Mouse (Mus musculus) brown adipose tissue, adult 24 weeks (tissue): ENCODE data around the gene Mtor. TPM values are rescaled to one million over a fixed set of nuclear protein-coding genes. Genes with fewer than 3 reads are reported as not detected.

Source experiments
- H3K27ac ChIP-seq: fragments of 200-500 bp; replicated peaks from 2 replicates; pipeline ENCODE4 v1.5.1; 2012; ENCODE audit warnings: low read depth, mild to moderate bottlenecking, low read length
- H3K4me1 ChIP-seq: fragments of 200-500 bp; 2 replicates; pipeline ENCODE4 v1.6.1; 2012; ENCODE audit warnings: low read length, mixed read lengths; ENCODE audit not compliant: control insufficient read depth, insufficient read depth, insufficient read length
- H3K4me3 ChIP-seq: fragments of 200-500 bp; 2 replicates; pipeline ENCODE4 v1.5.1; 2012; ENCODE audit warnings: low read depth, mild to moderate bottlenecking, low read length, moderate library complexity; ENCODE audit not compliant: insufficient read depth
- polyA plus RNA-seq: library from polyadenylated mRNA; stranded (reverse); fragments of >200 nt; gene quantifications from 2 replicates; pipeline ENCODE4 v1.2.4, GENCODE M21; 2012; ENCODE audit not compliant: missing spikeins, insufficient read depth, insufficient read length

The Mtor gene
- polyA plus RNA-seq, 1 experiment: 55.2 TPM

GRCm38 (mm10) chr4:148600316-148600715 lies 151.9 kb downstream of the Mtor start:
- H3K4me1 ChIP-seq: no peaks in the 10 kb centered on the region
- H3K27ac ChIP-seq: no peak overlapping the region
- H3K4me3 ChIP-seq: no peak overlapping the region

- H3K4me3 ChIP-seq: no peak overlapping the region
- peak overlapping the region; percentile 61; the same call in 1 of the 2 replicates for H3K27ac ChIP-seq
- no peaks in the 10 kb centered on the region for H3K4me1 ChIP-seq
These were observed 153.5 kb downstream of the Mtor start for GRCm38 (mm10) chr4:148601871-148602270.

- Histone ChIP-seq H3K4me1 (no peaks in the 10 kb centered on the region), H3K27ac (peak within 1 kb of the TSS; percentile 61), H3K4me3 (no peak within 1 kb of the TSS)
These were observed 154.1 kb downstream of the Mtor start, which contains the start of gene Masp2 for GRCm38 (mm10) chr4:148602357-148603120. TSS of gene Masp2 (plus strand) at chr4:148602554.

- no peak overlapping the region for H3K4me3 ChIP-seq
- H3K4me1 ChIP-seq: no peaks in the 10 kb centered on the region
These were observed 155.1 kb downstream of the Mtor start for GRCm38 (mm10) chr4:148603376-148604139.

GRCm38 (mm10) chr4:148604141-148604540 lies 155.7 kb downstream of the Mtor start:
- Histone ChIP-seq H3K4me1 (no peaks in the 10 kb centered on the region), H3K27ac (no peak overlapping the region), H3K4me3 (no peak overlapping the region)

More at GRCm38 (mm10) chr4:148603376-148604139, 155.1 kb downstream of the Mtor start:
- H3K27ac ChIP-seq: no peak overlapping the region

GRCm38 (mm10) chr4:148604541-148605165 lies 156.2 kb downstream of the Mtor start:
- H3K27ac ChIP-seq: no peak overlapping the region
- H3K4me3 ChIP-seq: no peak overlapping the region
- H3K4me1 ChIP-seq: no peaks in the 10 kb centered on the region

Other genes starting within 250 kb of the Mtor start
- not detected in 2 replicates for gene Disp3, start 160.6 kb upstream of the Mtor start, polyA plus RNA-seq
- gene Ubiad1, start 3.8 kb upstream of the Mtor start, polyA plus RNA-seq: 12.7 and 17.7 TPM in 2 replicates
- not detected in 2 replicates for gene Angptl7, start 51.8 kb downstream of the Mtor start, polyA plus RNA-seq
- gene Exosc10, start 109.8 kb downstream of the Mtor start, polyA plus RNA-seq: 18.8 and 32.4 TPM in 2 replicates
- 21.4 and 25.8 TPM in 2 replicates for gene Srm, start 142.9 kb downstream of the Mtor start, polyA plus RNA-seq
- gene Masp2, start 153.9 kb downstream of the Mtor start, polyA plus RNA-seq: not detected in 2 replicates
- gene Tardbp, start 178.4 kb downstream of the Mtor start, polyA plus RNA-seq: 132 and 193 TPM in 2 replicates
- not detected in 2 replicates for gene Gm572, start 194.7 kb downstream of the Mtor start, polyA plus RNA-seq